Mouse (Mus musculus): Measurements from ENCODE around the gene Cdk5r2.

GRCm38 (mm10) chr1:74856439-74856720, 1.6 kb downstream of the Cdk5r2 start:
- TF ChIP-seq CTCF (IDR thresholded peaks at IDR 0.05; ENCODE audit: low read depth) (no peak), EP300 (IDR thresholded peaks at IDR 0.05; ENCODE audit: low read depth) (no peak)

All from liver, embryonic 14.5 days (tissue).